Mouse (Mus musculus) limb, embryonic 14.5 days (tissue): ENCODE results near the gene Mbnl2. TPM values are rescaled to one million over a fixed set of nuclear protein-coding genes. Genes with fewer than 3 reads are reported as not detected.

Experiments
- ATAC-seq: fragments of 200-750 bp; cut with Nextera tagmentation; 2 replicates; pipeline ENCODE4 v1.8.0; 2017; ENCODE audit warnings: low read depth, moderate number of reproducible peaks, moderate TSS enrichment; ENCODE audit not compliant: low FRiP score
- DNase-seq: peaks from one replicate; pipeline ENCODE4 v3.0.0-alpha.2; 2015; ENCODE audit warnings: low spot score
- H3K27ac ChIP-seq: fragments of 300-500 bp; sonication (generic); replicated peaks from 2 replicates; pipeline ENCODE4 v1.5.1; 2014; ENCODE audit warnings: low read depth, mild to moderate bottlenecking, low read length, moderate library complexity, mixed read lengths
- H3K27me3 ChIP-seq: fragments of 300-500 bp; sonication (generic); 2 replicates; pipeline ENCODE4 v1.6.1; 2014; ENCODE audit warnings: low read length, mixed read lengths; ENCODE audit not compliant: control insufficient read depth, insufficient read depth
- H3K36me3 ChIP-seq: fragments of 300-500 bp; sonication (generic); 2 replicates; pipeline ENCODE4 v1.6.1; 2014; ENCODE audit warnings: mild to moderate bottlenecking, low read length, moderate library complexity, mixed read lengths; ENCODE audit not compliant: control insufficient read depth, insufficient read depth
- H3K4me1 ChIP-seq: fragments of 300-500 bp; sonication (generic); 2 replicates; pipeline ENCODE4 v1.6.1; 2014; ENCODE audit warnings: antibody characterized with exemption, low read length, mixed read lengths; ENCODE audit not compliant: control insufficient read depth, insufficient read depth
- H3K4me2 ChIP-seq: fragments of 300-500 bp; sonication (generic); replicated peaks from 2 replicates; pipeline ENCODE4 v1.6.1; 2014; ENCODE audit warnings: low read depth, mild to moderate bottlenecking, low read length, moderate library complexity; ENCODE audit not compliant: severe bottlenecking
- H3K4me3 ChIP-seq: fragments of 300-500 bp; sonication (generic); replicated peaks from 2 replicates; pipeline ENCODE4 v1.5.1; 2014; ENCODE audit warnings: low read length
- H3K9ac ChIP-seq: fragments of 300-500 bp; sonication (generic); 2 replicates; pipeline ENCODE4 v1.6.1; 2014; ENCODE audit warnings: mild to moderate bottlenecking, low read depth, low read length, moderate library complexity; ENCODE audit not compliant: severe bottlenecking
- H3K9me3 ChIP-seq: fragments of 300-500 bp; sonication (generic); 2 replicates; pipeline ENCODE4 v1.6.1; 2016; ENCODE audit warnings: low read length; ENCODE audit not compliant: control insufficient read depth
- POLR2A ChIP-seq: fragments of 200-500 bp; IDR thresholded peaks from 2 replicates; pipeline ENCODE4 v1.8.0; 2012; ENCODE audit warnings: inconsistent platforms, mild to moderate bottlenecking, moderate library complexity, borderline replicate concordance; ENCODE audit not compliant: insufficient read depth, insufficient read length; ENCODE audit errors: extremely low read depth
- WGBS: fragments of 180-500 bp; shearing (Covaris S2); extraction: QIAGEN DNeasy Blood & Tissue Kit; methylation state at CpG from one replicate; pipeline ENCODE4 v1.1.7; 2014; 5-methylcytosine and 5-hydroxymethylcytosine counted together
- polyA plus RNA-seq, 2 experiments: library from polyadenylated mRNA; depleted of rRNA in 1 of 2; stranded (reverse) in 1 of 2; unstranded in 1 of 2; fragments of >200 nt; fragmentation: Nextera tagmentation in 1 of 2; extraction: Ambion mirVana in 1 of 2; gene quantifications; 2 replicates each; pipeline versions ENCODE4 v1.2.1 to v1.2.3; 2012 to 2014

The Mbnl2 gene
- polyA plus RNA-seq, 2 experiments, result 109 to 161 TPM

GRCm38 (mm10) chr14:120406820-120407219 lies 131.4 kb downstream of the Mbnl2 start:
- no peak overlapping the region for H3K9ac ChIP-seq
- DNase-seq, result no peak

DNA sequence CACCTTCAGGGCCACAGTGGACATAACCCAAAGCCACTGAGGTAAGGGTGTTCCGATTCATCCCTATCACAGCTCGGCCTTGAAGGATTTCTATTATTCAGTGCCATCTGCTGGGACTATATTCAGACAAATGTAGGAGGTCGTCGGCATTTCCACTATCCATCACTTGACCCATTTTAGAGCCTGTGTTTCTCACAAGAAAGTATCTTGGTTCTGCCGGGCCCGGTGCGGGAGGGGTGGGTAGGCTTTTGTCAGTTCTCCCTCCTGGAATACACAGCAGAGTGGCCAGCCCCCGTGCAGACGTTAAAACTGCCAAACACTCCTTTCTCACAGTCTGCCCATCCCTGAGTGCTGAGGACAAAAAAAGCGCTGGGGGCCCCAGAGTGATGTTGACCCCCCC lies 134.4 kb downstream of the Mbnl2 start:
- H3K9ac ChIP-seq, result no peak overlapping the region
- no peak overlapping the region for H3K4me3 ChIP-seq
- TF ChIP-seq POLR2A, result no peak
- WGBS, result 94% methylated on average over 10 of the region's 10 CpGs
- no peak overlapping the region for H3K27ac ChIP-seq
- H3K4me1 ChIP-seq, result no peaks in the 10 kb centered on the region
- H3K4me2 ChIP-seq, result no peak overlapping the region
- no peaks in the 10 kb centered on the region for H3K9me3 ChIP-seq
- ATAC-seq (no peak), DNase-seq (no peak)
- H3K36me3 ChIP-seq, result peaks cover 69% of the 10 kb centered on the region
- H3K27me3 ChIP-seq, result no peaks in the 10 kb centered on the region

More at GRCm38 (mm10) chr14:120406820-120407219, 131.4 kb downstream of the Mbnl2 start:
- TF ChIP-seq POLR2A, result no peak
- WGBS, result 53% methylated on average over 8 of the region's 8 CpGs
- H3K36me3 ChIP-seq, result peaks cover 67% of the 10 kb centered on the region
- H3K4me3 ChIP-seq, result no peak overlapping the region
- H3K27ac ChIP-seq, result no peak overlapping the region
- H3K27me3 ChIP-seq, result no peaks in the 10 kb centered on the region
- ATAC-seq, result no peak
- H3K9me3 ChIP-seq, result no peaks in the 10 kb centered on the region
- no peak overlapping the region for H3K4me2 ChIP-seq
- H3K4me1 ChIP-seq, result no peaks in the 10 kb centered on the region

DNA sequence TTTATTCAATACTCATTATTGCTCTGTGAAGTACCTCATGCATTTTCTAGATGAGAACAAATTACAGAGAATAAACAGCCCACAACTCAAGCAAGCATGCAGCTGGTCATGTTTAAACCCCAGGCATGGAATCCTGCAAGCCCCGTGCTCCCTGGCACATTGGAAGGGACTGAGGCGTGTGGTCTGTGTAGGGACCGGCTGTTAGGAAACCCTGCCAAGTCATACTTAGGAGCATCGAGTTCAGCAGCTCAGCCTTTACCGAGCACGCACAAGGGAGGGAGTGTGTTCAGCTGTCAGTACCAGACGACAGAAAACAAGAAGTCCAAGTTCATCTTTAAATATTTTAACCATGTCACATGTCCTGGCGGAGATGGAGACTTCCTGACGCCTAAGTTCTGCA lies 141.4 kb downstream of the Mbnl2 start:
- DNase-seq (peak; percentile 54), ATAC-seq (peak; percentile 45; the same call in 1 of the 2 replicates)
- H3K4me1 ChIP-seq, result no peaks in the 10 kb centered on the region
- WGBS, result 73% methylated on average over 9 of the region's 9 CpGs
- no peak for TF ChIP-seq POLR2A
- H3K36me3 ChIP-seq, result peaks cover 66% of the 10 kb centered on the region
- H3K27ac ChIP-seq, result no peak overlapping the region
- H3K9ac ChIP-seq, result no peak overlapping the region
- no peaks in the 10 kb centered on the region for H3K27me3 ChIP-seq
- no peak overlapping the region for H3K4me3 ChIP-seq
- no peaks in the 10 kb centered on the region for H3K9me3 ChIP-seq
- H3K4me2 ChIP-seq, result no peak overlapping the region

DNA sequence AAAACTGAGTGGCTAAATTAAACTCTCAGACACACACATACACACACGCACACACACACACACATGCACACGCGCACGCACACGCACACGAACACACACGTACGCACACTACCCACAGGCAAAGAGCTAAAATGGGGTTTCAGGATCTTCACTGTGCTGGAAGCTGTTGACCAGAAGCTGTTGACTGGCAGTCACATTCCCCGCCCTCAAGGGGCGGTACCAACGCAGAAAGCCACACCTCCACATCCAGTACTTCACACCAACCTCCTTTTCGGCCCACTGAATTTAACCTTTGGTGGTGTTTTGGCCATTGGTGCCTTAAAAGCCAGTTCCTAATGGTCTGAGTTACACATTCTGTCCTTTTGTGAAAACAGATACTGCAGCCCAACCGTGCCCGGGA lies 143.5 kb downstream of the Mbnl2 start:
- Histone ChIP-seq H3K4me3 (no peak overlapping the region), H3K9ac (no peak overlapping the region), H3K27ac (no peak overlapping the region), H3K36me3 (peaks cover 69% of the 10 kb centered on the region), H3K27me3 (no peaks in the 10 kb centered on the region), H3K4me2 (no peak overlapping the region), H3K9me3 (no peaks in the 10 kb centered on the region), H3K4me1 (no peaks in the 10 kb centered on the region)
- TF ChIP-seq POLR2A, result no peak
- DNase-seq, result no peak
- WGBS, result 73% methylated on average over 14 of the region's 14 CpGs
- no peak for ATAC-seq

DNA sequence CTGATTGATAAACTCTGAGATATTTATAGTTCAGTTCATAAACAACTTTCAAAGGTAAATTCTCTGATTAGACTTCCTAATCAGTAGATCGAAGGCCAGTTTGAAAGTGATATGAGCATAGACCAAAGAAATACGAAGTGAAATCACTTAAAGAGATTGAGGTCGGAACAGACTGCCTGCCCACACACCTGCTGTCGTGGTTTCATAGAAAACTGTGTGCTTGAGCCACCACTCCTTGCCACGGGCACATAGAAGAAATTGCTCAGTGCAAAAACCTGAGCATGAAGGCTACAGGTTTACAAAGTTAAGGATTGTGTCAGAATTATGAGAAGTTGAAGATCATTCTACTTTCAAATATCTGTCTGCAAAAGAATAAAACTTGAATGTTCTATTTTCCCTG lies 153.0 kb downstream of the Mbnl2 start:
- WGBS, result 86% methylated on average over 5 of the region's 5 CpGs

DNA sequence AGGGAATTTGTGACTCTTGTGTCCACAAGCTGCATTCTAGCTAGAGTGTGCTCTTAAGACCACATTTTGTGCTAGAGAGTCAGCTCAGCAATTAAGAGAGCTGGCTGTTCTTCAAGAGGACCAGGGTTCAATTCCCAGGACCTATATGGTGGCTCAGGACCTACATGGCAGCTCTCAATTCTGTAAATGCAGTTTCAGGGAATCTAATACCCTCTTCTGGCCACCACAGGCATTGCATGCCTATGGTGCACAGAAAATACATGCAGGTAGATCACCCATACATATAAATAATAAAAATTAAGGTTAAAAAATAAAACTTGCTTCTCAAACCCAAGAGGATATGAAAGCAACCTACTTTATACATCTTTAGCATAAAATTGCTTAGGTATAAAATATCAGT lies 157.3 kb downstream of the Mbnl2 start:
- peaks cover 5% of the 10 kb centered on the region for H3K4me1 ChIP-seq
- H3K36me3 ChIP-seq, result peaks cover 25% of the 10 kb centered on the region
- H3K27me3 ChIP-seq, result no peaks in the 10 kb centered on the region
- no peak overlapping the region for H3K27ac ChIP-seq
- no peak overlapping the region for H3K4me2 ChIP-seq
- H3K9me3 ChIP-seq, result no peaks in the 10 kb centered on the region
- H3K9ac ChIP-seq, result no peak overlapping the region
- ATAC-seq (no peak), DNase-seq (no peak)
- no peak for TF ChIP-seq POLR2A
- no peak overlapping the region for H3K4me3 ChIP-seq

More for the DNA sequence above, 153.0 kb downstream of the Mbnl2 start:
- Histone ChIP-seq H3K27me3 (no peaks in the 10 kb centered on the region), H3K4me3 (no peak overlapping the region), H3K9me3 (peaks cover 12% of the 10 kb centered on the region), H3K4me2 (no peak overlapping the region), H3K9ac (no peak overlapping the region), H3K4me1 (no peaks in the 10 kb centered on the region), H3K27ac (no peak overlapping the region), H3K36me3 (peaks cover 58% of the 10 kb centered on the region)
- DNase-seq (no peak), ATAC-seq (no peak)
- no peak for TF ChIP-seq POLR2A
